Mouse (Mus musculus) urinary bladder, adult 2 months (tissue): ENCODE results near the gene Taco1. TPM values are rescaled to one million over a fixed set of nuclear protein-coding genes. Genes with fewer than 3 reads are reported as not detected.
A peak's percentile ranks its signal among the peaks of the same experiment; 100 is the strongest.
"Not testable (repeated sequence)": the region's sequence is repeated elsewhere in the genome, so short reads cannot be mapped to it uniquely, and the experiment has no call there.

Source experiments
- DNase-seq: peaks from one replicate; pipeline ENCODE4 v3.0.0; 2022; ENCODE audit warnings: low spot score
- polyA plus RNA-seq: library from polyadenylated mRNA; depleted of rRNA; stranded (reverse); fragments of >200 nt; gene quantifications from 2 replicates; pipeline ENCODE4 v1.2.3, GENCODE M21; 2012; rRNA removed

The Taco1 gene
- polyA plus RNA-seq, 1 experiment, result 13.1 TPM

- DNase-seq, result no peak
These were observed 4.5 kb upstream of the Taco1 start for GRCm38 (mm10) chr11:106061311-106061710.

DNA sequence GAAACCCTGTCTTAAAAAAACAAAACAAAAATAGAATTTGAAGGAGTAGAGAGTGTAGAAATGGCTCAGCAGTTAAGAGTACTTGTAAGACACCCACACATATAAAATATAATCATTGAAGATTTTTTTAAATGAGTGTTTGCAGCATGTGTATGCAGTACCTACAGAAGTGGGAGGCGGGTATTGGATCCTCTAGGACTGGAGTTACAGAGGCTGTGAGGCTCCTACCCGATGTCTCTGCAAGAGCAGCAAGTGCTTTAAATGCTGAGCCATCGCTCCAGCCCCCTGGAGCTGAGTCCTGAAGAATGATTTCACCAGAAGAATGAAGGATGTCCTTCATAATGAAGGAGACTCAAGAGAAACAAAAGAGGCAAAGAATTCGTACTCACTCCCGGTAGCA, 2.1 kb upstream of the Taco1 start:
- DNase-seq, result no peak

DNA sequence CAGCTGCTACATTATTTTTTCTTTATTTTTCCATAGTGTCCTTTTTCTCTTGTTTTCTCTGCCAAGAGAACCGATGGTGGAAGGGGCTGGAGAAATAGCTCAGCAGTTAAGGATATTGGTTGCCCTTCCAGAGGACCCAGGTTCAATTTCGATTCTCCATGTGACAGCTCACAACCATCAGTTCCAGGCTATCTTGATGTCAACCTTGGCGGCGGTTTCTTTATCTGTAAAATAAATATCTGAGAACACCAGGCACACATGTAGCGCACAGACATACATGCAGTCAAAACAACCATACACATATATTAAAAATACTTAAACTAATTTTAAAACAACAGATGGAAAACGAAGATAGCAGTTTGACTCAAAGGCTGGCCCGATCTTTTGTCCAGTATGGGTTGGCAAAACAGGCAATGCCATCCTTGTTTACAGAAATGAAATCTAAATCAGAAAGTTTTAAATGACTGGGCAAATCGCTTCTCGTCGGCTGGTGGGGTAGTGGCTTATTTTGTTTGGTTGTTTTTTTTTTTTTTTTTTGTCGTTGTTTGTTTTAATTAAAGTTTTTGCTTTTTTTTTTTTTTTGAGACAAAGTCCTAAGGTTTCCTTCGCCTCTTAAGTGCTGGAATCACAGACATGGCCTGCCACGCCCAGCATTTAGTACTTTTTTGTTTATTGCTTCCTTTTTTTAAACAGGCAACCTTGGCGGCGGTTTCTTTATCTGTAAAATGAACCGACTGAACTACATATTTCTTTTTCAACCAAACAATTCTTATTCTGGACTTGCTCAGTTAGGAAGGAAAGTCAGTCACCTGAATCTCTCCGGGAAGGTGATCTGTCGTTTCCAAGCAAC, 563 bp upstream of the Taco1 start:
- no peak for DNase-seq

DNA sequence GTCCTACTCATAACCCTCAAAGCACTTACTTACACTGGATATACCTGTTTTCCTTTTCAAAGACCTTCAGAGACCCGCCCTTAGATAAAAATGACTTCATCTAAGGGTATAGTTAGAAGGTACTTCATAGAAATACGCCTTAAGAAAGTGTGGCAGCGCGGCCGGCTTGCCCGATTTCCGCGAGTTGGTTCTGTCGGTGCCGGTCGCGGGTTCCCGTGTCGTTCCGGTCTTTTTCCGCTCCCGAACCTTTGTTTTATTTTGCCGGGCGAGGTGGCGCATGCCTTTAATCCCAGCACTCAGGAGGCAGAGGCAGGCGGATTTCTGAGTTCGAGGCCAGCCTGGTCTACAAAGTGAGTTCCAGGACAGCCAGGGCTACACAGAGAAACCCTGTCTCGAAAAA, 755 bp downstream of the Taco1 start:
- DNase-seq, result not testable (repeated sequence)

DNA sequence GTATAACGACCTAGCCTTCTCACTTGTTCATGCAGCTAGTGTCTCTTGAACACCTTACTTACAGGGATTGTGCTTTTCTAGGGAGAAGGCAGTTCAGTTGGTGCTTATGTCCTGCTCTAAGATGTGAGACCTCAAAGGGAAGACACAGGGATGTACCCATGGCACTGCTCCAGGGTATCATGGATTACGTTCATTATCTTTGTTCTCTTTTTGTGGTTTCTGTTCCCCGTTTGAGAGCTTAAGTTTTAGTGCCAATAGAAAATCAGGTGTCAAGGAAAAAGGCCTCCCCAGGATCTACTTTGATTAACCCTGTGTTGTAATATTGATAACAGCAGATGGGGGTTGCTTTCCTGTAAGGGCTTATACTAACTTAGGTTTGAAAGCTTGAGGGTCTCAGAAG, 7.9 kb downstream of the Taco1 start:
- DNase-seq, result no peak

GRCm38 (mm10) chr11:106076321-106076720, 10.5 kb downstream of the Taco1 start:
- peak; percentile 39 for DNase-seq

- DNase-seq, result peak; percentile 93
These were observed 18.1 kb downstream of the Taco1 start, which contains the start of gene Map3k3 for GRCm38 (mm10) chr11:106083708-106084701. TSS of gene Map3k3 (plus strand) at chr11:106084613.

DNA sequence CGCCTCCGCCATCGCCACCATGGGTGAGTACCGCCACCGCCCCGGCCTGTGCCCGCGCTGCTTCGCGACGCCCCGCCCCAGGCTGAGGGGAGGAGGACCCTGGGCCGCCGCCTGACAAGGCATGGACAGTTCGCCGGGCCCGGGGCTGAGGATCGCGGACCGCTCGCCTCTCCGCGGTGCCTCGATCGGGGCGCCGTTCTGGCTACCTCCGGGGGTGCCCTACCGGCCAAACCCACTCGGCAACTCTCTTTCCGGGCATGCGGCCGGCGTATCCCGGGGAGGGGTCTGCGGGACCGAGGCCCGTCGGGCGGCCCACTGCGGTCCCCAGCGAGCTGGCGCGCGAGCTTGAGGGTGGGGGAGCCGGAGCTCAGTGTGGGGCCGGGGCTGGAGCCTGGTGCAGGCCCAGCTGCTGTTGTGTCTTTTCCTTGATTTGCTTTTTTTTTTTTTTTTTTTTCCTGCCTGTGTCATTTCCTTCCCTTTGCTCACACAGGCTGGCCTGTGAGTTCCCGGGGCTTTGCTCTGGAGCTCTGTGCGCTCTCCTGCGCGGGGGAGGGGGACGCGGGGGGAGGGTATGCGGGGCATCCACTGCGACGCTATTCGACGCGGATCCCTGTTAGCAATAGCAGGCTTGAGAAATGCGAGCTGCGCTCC, 19.2 kb downstream of the Taco1 start:
- peak; percentile 78 for DNase-seq

DNA sequence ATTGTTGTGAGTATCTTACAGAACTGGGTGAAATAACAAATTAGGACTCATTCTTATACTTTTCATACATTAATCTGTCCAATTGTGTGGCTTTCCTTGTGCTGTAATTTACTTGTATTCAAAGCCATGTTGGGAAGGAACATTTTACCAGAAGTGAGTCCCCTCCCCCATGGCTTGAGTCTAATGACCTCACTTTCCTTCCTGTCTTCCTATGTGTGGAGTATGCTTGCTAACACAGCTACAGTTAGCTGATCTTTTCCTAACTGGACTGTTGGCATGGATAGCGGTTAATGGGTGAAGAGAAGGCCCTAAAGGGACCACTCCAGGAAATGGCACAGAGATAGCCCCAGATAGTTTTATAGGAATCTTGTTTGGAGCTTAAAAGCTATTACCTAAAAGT, 32.4 kb downstream of the Taco1 start:
- no peak for DNase-seq

DNA sequence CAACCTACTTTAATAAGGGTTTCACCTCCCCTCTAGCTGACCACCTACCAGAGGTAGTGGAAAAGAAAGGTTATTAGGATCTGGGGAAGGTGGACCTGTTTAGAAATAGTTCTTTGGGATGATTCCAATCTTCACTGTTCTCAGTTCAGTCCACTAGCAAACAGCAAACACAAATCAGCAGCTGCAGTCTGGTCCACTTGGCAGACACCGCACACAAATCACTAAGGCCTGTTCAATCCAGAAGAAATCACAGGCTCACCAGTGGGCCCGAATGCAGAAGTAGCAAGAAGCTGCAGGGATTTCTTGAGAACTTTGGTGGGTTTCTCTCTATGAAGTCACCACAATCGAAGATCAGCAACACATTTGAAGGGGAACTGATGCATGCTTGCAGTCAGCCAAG, 37.0 kb downstream of the Taco1 start:
- no peak for DNase-seq

- no peak for DNase-seq
These were observed 40.3 kb downstream of the Taco1 start for GRCm38 (mm10) chr11:106106047-106106587.

GRCm38 (mm10) chr11:106111688-106112087, 45.8 kb downstream of the Taco1 start:
- no peak for DNase-seq

GRCm38 (mm10) chr11:106122221-106122620, 56.4 kb downstream of the Taco1 start:
- no peak for DNase-seq

GRCm38 (mm10) chr11:106122736-106123135, 56.9 kb downstream of the Taco1 start:
- no peak for DNase-seq

Other genes with a start within 250 kb of the Taco1 start
- 25.2 and 26.9 TPM in 2 replicates for gene Cyb561, start 112.7 kb upstream of the Taco1 start, polyA plus RNA-seq
- 13.6 and 16.5 TPM in 2 replicates for gene Ace, start 98.1 kb upstream of the Taco1 start, polyA plus RNA-seq
- not detected in 2 replicates for gene Ace3, start 71.4 kb upstream of the Taco1 start, polyA plus RNA-seq
- gene Kcnh6, start 57.9 kb upstream of the Taco1 start, polyA plus RNA-seq, result 0.04 TPM in 2 replicates
- gene Dcaf7, start 29.2 kb upstream of the Taco1 start, polyA plus RNA-seq, result 38.9 and 40.4 TPM in 2 replicates
- gene Map3k3, start 18.6 kb downstream of the Taco1 start, polyA plus RNA-seq, result 38.1 and 39.1 TPM in 2 replicates
- gene Gm10840, start 94.8 kb downstream of the Taco1 start, polyA plus RNA-seq, result not detected in 2 replicates
- gene Limd2, start 94.8 kb downstream of the Taco1 start, polyA plus RNA-seq, result 14.8 and 16.5 TPM in 2 replicates
- 27.1 and 29.6 TPM in 2 replicates for gene Strada, start 136.1 kb downstream of the Taco1 start, polyA plus RNA-seq
- gene Ccdc47, start 150.3 kb downstream of the Taco1 start, polyA plus RNA-seq, result 61.2 and 68.6 TPM in 2 replicates
- 29.2 and 34.3 TPM in 2 replicates for gene Ddx42, start 150.9 kb downstream of the Taco1 start, polyA plus RNA-seq
- 26.7 and 27.0 TPM in 2 replicates for gene Ftsj3, start 190.0 kb downstream of the Taco1 start, polyA plus RNA-seq
- gene Psmc5, start 190.1 kb downstream of the Taco1 start, polyA plus RNA-seq, result 152 and 156 TPM in 2 replicates
- gene Smarcd2, start 206.9 kb downstream of the Taco1 start, polyA plus RNA-seq, result 105 and 110 TPM in 2 replicates
- 0.11 and 0.19 TPM in 2 replicates for gene Tcam1, start 210.6 kb downstream of the Taco1 start, polyA plus RNA-seq
- not detected in 2 replicates for gene Gh, start 235.8 kb downstream of the Taco1 start, polyA plus RNA-seq
- 1.3 and 1.7 TPM in 2 replicates for gene Cd79b, start 248.7 kb downstream of the Taco1 start, polyA plus RNA-seq